Mouse (Mus musculus) layer of hippocampus, adult 2 months (tissue): ENCODE data around the gene Micall2. TPM values are rescaled to one million over a fixed set of nuclear protein-coding genes. Genes with fewer than 3 reads are reported as not detected.

Experiments used
- DNase-seq, 2 experiments: peaks; one replicate each; pipeline ENCODE4 v3.0.0; 2022; ENCODE audit warnings: low spot score in 2 of 2
- H3K27ac ChIP-seq: fragments of 200-600 bp; 2 replicates; pipeline ENCODE4 v1.8.1; 2022
- H3K4me3 ChIP-seq: fragments of 200-600 bp; 2 replicates; pipeline ENCODE4 v1.8.1; 2022; ENCODE audit warnings: mild to moderate bottlenecking
- CTCF ChIP-seq: fragments of 200-600 bp; conservative IDR thresholded peaks from 2 replicates; pipeline ENCODE4 v1.8.1; 2022; ENCODE audit warnings: antibody characterized with exemption, mild to moderate bottlenecking, moderate library complexity
- microRNA-seq, 2 experiments: library from miRNA; unstranded; fragments of <30 nt; microRNA quantifications; one replicate each; pipeline ENCODE4 v1.2.0; 2021
- total RNA-seq, 2 experiments: library from RNA; stranded (reverse); gene quantifications; 2 replicates each; pipeline ENCODE4 v1.2.3; 2021

The Micall2 gene
- total RNA-seq, 2 experiments from 2014 or later: 1.4 to 1.6 TPM

- no peak overlapping the region for H3K4me3 ChIP-seq
- no peak for TF ChIP-seq CTCF
- H3K27ac ChIP-seq: no peak overlapping the region
- no peak for DNase-seq
These were observed 52.9 kb downstream of the Micall2 start for GRCm38 (mm10) chr5:139683228-139683627.

- Histone ChIP-seq H3K4me3 (no peak overlapping the region), H3K27ac (no peak overlapping the region)
- no peak for TF ChIP-seq CTCF
- no peak for DNase-seq
These were observed 53.5 kb downstream of the Micall2 start for GRCm38 (mm10) chr5:139682631-139682977.

- DNase-seq: peak; percentile 20 to 29
- Histone ChIP-seq H3K27ac (no peak overlapping the region), H3K4me3 (no peak overlapping the region)
- TF ChIP-seq CTCF: no peak
These were observed 54.1 kb downstream of the Micall2 start for GRCm38 (mm10) chr5:139681832-139682630.

GRCm38 (mm10) chr5:139675707-139675967, 60.5 kb downstream of the Micall2 start:
- H3K27ac ChIP-seq: no peak overlapping the region
- no peak overlapping the region for H3K4me3 ChIP-seq
- no peak for DNase-seq
- TF ChIP-seq CTCF: peak; percentile 19; the same call in 1 of the 2 replicates

GRCm38 (mm10) chr5:139674940-139675706, 61.0 kb downstream of the Micall2 start:
- Histone ChIP-seq H3K27ac (no peak overlapping the region), H3K4me3 (no peak overlapping the region)
- DNase-seq: no peak
- TF ChIP-seq CTCF: no peak

GRCm38 (mm10) chr5:139669380-139669779, 66.8 kb downstream of the Micall2 start:
- Histone ChIP-seq H3K27ac (no peak overlapping the region), H3K4me3 (no peak overlapping the region)
- peak; percentile 71 for TF ChIP-seq CTCF
- no peak for DNase-seq

GRCm38 (mm10) chr5:139668494-139668893, 67.6 kb downstream of the Micall2 start:
- Histone ChIP-seq H3K27ac (no peak overlapping the region), H3K4me3 (no peak overlapping the region)
- DNase-seq: peak; percentile 19 to 71
- peak; percentile 90 for TF ChIP-seq CTCF

GRCm38 (mm10) chr5:139666496-139666895, 69.6 kb downstream of the Micall2 start:
- Histone ChIP-seq H3K27ac (no peak overlapping the region), H3K4me3 (no peak overlapping the region)
- no peak for TF ChIP-seq CTCF

GRCm38 (mm10) chr5:139665375-139665774, 70.8 kb downstream of the Micall2 start:
- no peak for DNase-seq
- Histone ChIP-seq H3K4me3 (no peak overlapping the region), H3K27ac (no peak overlapping the region)
- peak; percentile 22; the same call in 1 of the 2 replicates for TF ChIP-seq CTCF

More at GRCm38 (mm10) chr5:139666496-139666895, 69.6 kb downstream of the Micall2 start:
- DNase-seq: no peak

GRCm38 (mm10) chr5:139661713-139662112, 74.4 kb downstream of the Micall2 start:
- Histone ChIP-seq H3K4me3 (no peak overlapping the region), H3K27ac (no peak overlapping the region)
- no peak for TF ChIP-seq CTCF
- DNase-seq: no peak

- peak in 1 of 2 experiments; percentile 14 for DNase-seq
- H3K4me3 ChIP-seq: no peak overlapping the region
- no peak overlapping the region for H3K27ac ChIP-seq
- TF ChIP-seq CTCF: no peak
These were observed 76.8 kb downstream of the Micall2 start for GRCm38 (mm10) chr5:139659307-139659706.

- no peak for DNase-seq
- no peak for TF ChIP-seq CTCF
- Histone ChIP-seq H3K27ac (no peak overlapping the region), H3K4me3 (no peak overlapping the region)
These were observed 77.3 kb downstream of the Micall2 start for GRCm38 (mm10) chr5:139658865-139659264.

GRCm38 (mm10) chr5:139657959-139658602, 78.1 kb downstream of the Micall2 start:
- TF ChIP-seq CTCF: no peak
- H3K27ac ChIP-seq: no peak overlapping the region
- no peak for DNase-seq
- H3K4me3 ChIP-seq: no peak overlapping the region

Small RNA genes within 50 kb of the gene (microRNA-seq; reads per million reads assigned to microRNA genes)
- gene Mir7037: 1.6 to 5.2 reads per million in 2 experiments

Other genes with a start within 250 kb of the Micall2 start
- not detected for gene Uncx, start 192.8 kb downstream of the Micall2 start, total RNA-seq
- 100 to 1,000 TPM in 1 of 2 experiments, 10 to 100 TPM in 1; 94.7 to 103 TPM for gene Ints1, start 39.3 kb upstream of the Micall2 start, total RNA-seq
- 1 to 10 TPM; 9.2 to 9.9 TPM for gene Mafk, start 55.2 kb upstream of the Micall2 start, total RNA-seq
- 1 to 10 TPM in 1 of 2 experiments, under 1 TPM in 1; 0.25 to 1.9 TPM for gene Tmem184a, start 83.6 kb upstream of the Micall2 start, total RNA-seq
- not detected for gene Gm26938, start 90.1 kb upstream of the Micall2 start, total RNA-seq
- gene Psmg3, start 90.5 kb upstream of the Micall2 start, total RNA-seq: 10 to 100 TPM; 20.1 to 20.3 TPM
- gene Elfn1, start 171.6 kb upstream of the Micall2 start, total RNA-seq: 10 to 100 TPM; 27.0 to 29.1 TPM